28 mouse cellular contexts compared by ENCODE assay signal in genomic region chr8:64916793-64917192, GRCm38 (mm10). TPM values are rescaled to one million over a fixed set of nuclear protein-coding genes. Genes with fewer than 3 reads are reported as not detected.
DNase-seq lines count a peak whose midpoint lies in the region; ATAC-seq and TF ChIP-seq lines count a peak whose summit lies in the region.
"Had no signal": no experiment of that assay in that cellular context is flagged by ENCODE, and none has a peak within 500 bp of the region (broad histone marks: within the 10 kb centered on the region; RNA-seq: fewer than 3 reads in every experiment).

No protein-coding gene starts in this region.

- ATAC-seq in forebrain, postnatal 0 days, result peak; percentile 3; the same call in 1 of the 2 replicates
- ATAC-seq in forebrain, embryonic 14.5 days, result no peak
- peak; percentile 57 for ATAC-seq in kidney, embryonic 15.5 days (replicated peaks; ENCODE audit: low FRiP score)
- ATAC-seq in midbrain, embryonic 15.5 days (replicated peaks), result no peak
- ATAC-seq: forebrain, embryonic 15.5 days; midbrain, embryonic 13.5 days had no signal

- no peaks in the 10 kb centered on the region for H3K27me3 ChIP-seq in forebrain, postnatal 0 days (ENCODE audit: insufficient read depth, low read length)
- no peaks in the 10 kb centered on the region for H3K27me3 ChIP-seq in forebrain, embryonic 14.5 days (replicated peaks; ENCODE audit: control insufficient read depth, insufficient read depth, low read length)
- no peaks in the 10 kb centered on the region for H3K27me3 ChIP-seq in kidney, embryonic 15.5 days
- H3K27me3 ChIP-seq in midbrain, embryonic 15.5 days (replicated peaks), result no peaks in the 10 kb centered on the region
- H3K27me3 ChIP-seq: CH12.LX; embryonic facial prominence, embryonic 12.5 days; forebrain, embryonic 15.5 days; heart, embryonic 12.5 days; midbrain, embryonic 13.5 days had no signal

- no peak overlapping the region for H3K4me2 ChIP-seq in forebrain, postnatal 0 days (ENCODE audit: low read depth)
- no peak overlapping the region for H3K4me2 ChIP-seq in forebrain, embryonic 14.5 days (ENCODE audit: low read length)
- no peak overlapping the region for H3K4me2 ChIP-seq in kidney, embryonic 15.5 days
- H3K4me2 ChIP-seq in midbrain, embryonic 15.5 days, result no peak overlapping the region
- H3K4me2 ChIP-seq: embryonic facial prominence, embryonic 12.5 days; forebrain, embryonic 15.5 days; heart, embryonic 12.5 days; midbrain, embryonic 13.5 days had no signal

- H3K27ac ChIP-seq in forebrain, postnatal 0 days (ENCODE audit: low read depth, low read length), result no peak overlapping the region
- no peak overlapping the region for H3K27ac ChIP-seq in forebrain, embryonic 14.5 days (ENCODE audit: low read depth, low read length)
- no peak overlapping the region for H3K27ac ChIP-seq in kidney, embryonic 15.5 days
- no peak overlapping the region for H3K27ac ChIP-seq in midbrain, embryonic 15.5 days
- H3K27ac ChIP-seq: embryonic facial prominence, embryonic 12.5 days; forebrain, embryonic 15.5 days; heart, adult 2 months; liver, embryonic 14.5 days; macrophage; midbrain, embryonic 13.5 days; stomach, postnatal 0 days had no signal

- no peak overlapping the region for H3K4me3 ChIP-seq in forebrain, postnatal 0 days (ENCODE audit: low read depth, low read length)
- H3K4me3 ChIP-seq in forebrain, embryonic 14.5 days (ENCODE audit: low read depth, low read length), result no peak overlapping the region
- no peak overlapping the region for H3K4me3 ChIP-seq in kidney, embryonic 15.5 days (replicated peaks)
- no peak overlapping the region for H3K4me3 ChIP-seq in midbrain, embryonic 15.5 days
- H3K4me3 ChIP-seq: embryonic facial prominence, embryonic 12.5 days; forebrain, embryonic 15.5 days; heart, adult 2 months; heart, embryonic 12.5 days; midbrain, embryonic 13.5 days had no signal

- H3K9me3 ChIP-seq in forebrain, postnatal 0 days (ENCODE audit: low read length), result no peaks in the 10 kb centered on the region
- H3K9me3 ChIP-seq in forebrain, embryonic 14.5 days (replicated peaks; ENCODE audit: control insufficient read depth, low read length), result no peaks in the 10 kb centered on the region
- H3K9me3 ChIP-seq in kidney, embryonic 15.5 days (replicated peaks), result no peaks in the 10 kb centered on the region
- H3K9me3 ChIP-seq in midbrain, embryonic 15.5 days, result no peaks in the 10 kb centered on the region
- H3K9me3 ChIP-seq: embryonic facial prominence, embryonic 12.5 days; forebrain, embryonic 15.5 days; heart, embryonic 12.5 days; midbrain, embryonic 13.5 days had no signal

- no peaks in the 10 kb centered on the region for H3K4me1 ChIP-seq in forebrain, postnatal 0 days (ENCODE audit: insufficient read depth)
- 0 out of 2 replicates have a peak, but pooled peaks cover 4% of the 10 kb centered on the region for H3K4me1 ChIP-seq in forebrain, embryonic 14.5 days (ENCODE audit: control insufficient read depth, insufficient read depth, low read length)
- peaks cover 9% of the 10 kb centered on the region for H3K4me1 ChIP-seq in kidney, embryonic 15.5 days
- H3K4me1 ChIP-seq in midbrain, embryonic 15.5 days, result no peaks in the 10 kb centered on the region
- H3K4me1 ChIP-seq: heart, embryonic 12.5 days had no signal

- no peak for TF ChIP-seq CTCF in forebrain, postnatal 0 days (IDR thresholded peaks at IDR 0.05; ENCODE audit: low read depth)

- WGBS in forebrain, postnatal 0 days, result 62% methylated on average over 5 of the region's 5 CpGs
- WGBS in forebrain, embryonic 14.5 days, result 61% methylated on average over 5 of the region's 5 CpGs
- 50% methylated on average over 5 of the region's 5 CpGs for WGBS in kidney, embryonic 15.5 days
- 67% methylated on average over 5 of the region's 5 CpGs for WGBS in midbrain, embryonic 15.5 days

- H3K9ac ChIP-seq in forebrain, postnatal 0 days, result no peak overlapping the region
- no peak overlapping the region for H3K9ac ChIP-seq in forebrain, embryonic 14.5 days (ENCODE audit: low read length)
- no peak overlapping the region for H3K9ac ChIP-seq in kidney, embryonic 15.5 days
- no peak overlapping the region for H3K9ac ChIP-seq in midbrain, embryonic 15.5 days
- H3K9ac ChIP-seq: embryonic facial prominence, embryonic 12.5 days; forebrain, embryonic 15.5 days; heart, embryonic 12.5 days; liver, embryonic 14.5 days; midbrain, embryonic 13.5 days had no signal

- no peak for DNase-seq in forebrain, postnatal 0 days
- no peak for DNase-seq in forebrain, embryonic 14.5 days (ENCODE audit: low spot score)
- no peak for DNase-seq in kidney, postnatal 36 days
- peak; percentile 16 for DNase-seq in retina, embryonic 14.5 days (ENCODE audit: low spot score)
- DNase-seq in retina, postnatal 1 day, result no peak
- no peak for DNase-seq in embryo, embryonic 10 days (ENCODE audit: low spot score)
- DNase-seq: adrenal gland, postnatal 10 days; cerebellum, adult 8-10 months; cerebellum, postnatal 25 days; heart, adult 2 months; heart, postnatal 4 days; kidney, adult 9 months; liver; lung, adult 2 months; lung, postnatal 10 days; right cerebral cortex, postnatal 4 days; thymus, adult 18-20 months; thymus, postnatal 36 days had no signal

- H3K36me3 ChIP-seq in forebrain, postnatal 0 days (ENCODE audit: insufficient read depth), result no peaks in the 10 kb centered on the region
- H3K36me3 ChIP-seq in forebrain, embryonic 14.5 days (ENCODE audit: control insufficient read depth, insufficient read depth, low read length), result no peaks in the 10 kb centered on the region
- H3K36me3 ChIP-seq in kidney, embryonic 15.5 days, result no peaks in the 10 kb centered on the region
- H3K36me3 ChIP-seq in midbrain, embryonic 15.5 days (replicated peaks), result no peaks in the 10 kb centered on the region
- H3K36me3 ChIP-seq: embryonic facial prominence, embryonic 12.5 days; forebrain, embryonic 15.5 days; heart, embryonic 12.5 days; midbrain, embryonic 13.5 days had no signal

RNA-seq across cellular contexts. Expression of gene Tmem192, which starts 30.2 kb away (rescaled TPM):
- total RNA-seq in forebrain, postnatal 0 days (2014; rRNA removed), result 10.8 and 14.5 TPM in 2 replicates
- polyA plus RNA-seq in forebrain, postnatal 0 days (2015; fragmentation: Nextera tagmentation; extraction: Ambion mirVana), result 35.9 and 38.0 TPM in 2 replicates
- polyA plus RNA-seq in forebrain, embryonic 14.5 days (2014; fragmentation: Nextera tagmentation; extraction: Ambion mirVana), result 24.0 and 26.2 TPM in 2 replicates
- polyA plus RNA-seq in kidney, embryonic 15.5 days (2015; fragmentation: Nextera tagmentation; extraction: Ambion mirVana), result 26.7 and 28.1 TPM in 2 replicates
- polyA plus RNA-seq in midbrain, embryonic 15.5 days (2015; fragmentation: Nextera tagmentation; extraction: Ambion mirVana), result 25.0 and 26.8 TPM in 2 replicates

Comparison
In these comparisons a context has a peak if more than half of its experiments do, and no peak if none do; other contexts are left out.
1. ATAC-seq: peak in forebrain, postnatal 0 days (single experiment) and kidney, embryonic 15.5 days (single experiment); none in forebrain, embryonic 14.5 days (single experiment) and midbrain, embryonic 15.5 days (single experiment).